Mouse (Mus musculus) kidney, postnatal 36 days (tissue): ENCODE results near the gene Gm19965.

ENCODE experiments used
- DNase-seq, 2 experiments: peaks; one replicate each; pipeline ENCODE4 v3.0.0; 2021 to 2022; ENCODE audit warnings: mixed read lengths in 2 of 2

The Gm19965 gene

DNA sequence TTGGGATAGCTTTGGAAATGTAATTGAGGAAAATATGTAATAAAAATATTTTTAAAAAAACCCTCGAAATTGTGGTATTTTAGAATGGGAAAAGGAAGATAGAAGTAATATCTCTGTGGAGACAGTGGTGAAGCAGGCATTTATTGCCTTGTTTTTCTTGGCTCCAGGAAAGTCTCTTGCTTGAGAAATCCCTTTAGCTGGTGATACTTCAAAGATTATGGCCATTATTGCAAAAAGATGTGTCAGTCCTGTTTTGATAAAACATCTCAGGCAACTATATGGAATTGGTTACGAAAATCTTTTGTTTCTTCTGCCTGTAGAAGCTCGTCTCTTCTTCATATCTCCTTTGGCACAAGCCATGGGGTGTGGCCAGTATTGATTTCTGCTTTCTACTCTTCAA lies at the start of gene Gm19965:
TSS of gene Gm19965 (plus strand) at position 301 of the 400 bp plus-strand sequence.
- DNase-seq = no peak

DNA sequence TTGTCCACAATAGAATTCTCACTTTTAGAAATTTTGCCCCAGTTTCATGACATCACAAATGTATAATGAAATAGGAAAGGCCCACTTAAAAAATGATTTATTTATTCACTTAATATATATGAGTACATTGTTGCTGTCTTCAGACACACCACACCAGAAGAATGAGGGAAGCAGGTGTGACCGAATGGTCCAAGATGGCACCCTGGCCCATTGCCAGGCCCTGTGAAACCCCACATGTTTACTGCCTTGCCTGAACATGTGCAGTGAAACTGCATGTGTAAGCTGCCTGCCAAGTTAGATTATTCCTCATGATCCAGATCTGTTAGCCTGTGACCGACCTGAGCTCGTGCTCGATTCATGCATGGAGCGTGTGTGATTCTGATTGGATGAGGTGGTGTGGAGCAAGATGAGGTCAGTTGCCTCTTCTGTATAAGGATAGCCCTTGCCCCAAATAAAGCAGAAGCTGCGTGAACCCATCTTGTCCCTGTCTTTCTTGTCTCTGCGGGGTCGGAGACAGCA lies 20.3 kb upstream of the Gm19965 start:
- DNase-seq = no peak
